Mouse (Mus musculus) midbrain, embryonic 10.5 days (tissue): Measurements from ENCODE around the gene Olfr1386. TPM values are rescaled to one million over a fixed set of nuclear protein-coding genes. Genes with fewer than 3 reads are reported as not detected.
"Not testable (repeated sequence)": the region's sequence is repeated elsewhere in the genome, so short reads cannot be mapped to it uniquely, and the experiment has no call there.

ENCODE experiments used
- DNase-seq: peaks from one replicate; pipeline ENCODE4 v3.0.0-alpha.2; 2017; ENCODE audit warnings: low spot score
- H3K27ac ChIP-seq: fragments of 300-500 bp; sonication (generic); replicated peaks from 2 replicates; pipeline ENCODE4 v1.5.1; 2016; ENCODE audit warnings: mild to moderate bottlenecking
- H3K27me3 ChIP-seq: fragments of 300-500 bp; sonication (generic); 2 replicates; pipeline ENCODE4 v1.6.1; 2016; ENCODE audit warnings: low read depth, mild to moderate bottlenecking; ENCODE audit not compliant: poor library complexity, severe bottlenecking
- H3K36me3 ChIP-seq: fragments of 300-500 bp; sonication (generic); 2 replicates; pipeline ENCODE4 v1.6.1; 2016; ENCODE audit warnings: mild to moderate bottlenecking, moderate library complexity
- H3K4me1 ChIP-seq: fragments of 300-500 bp; sonication (generic); 2 replicates; pipeline ENCODE4 v1.6.1; 2016
- H3K4me3 ChIP-seq: fragments of 300-500 bp; sonication (generic); 2 replicates; pipeline ENCODE4 v1.5.1; 2016; ENCODE audit warnings: mild to moderate bottlenecking, moderate library complexity
- H3K9me3 ChIP-seq: fragments of 300-500 bp; sonication (generic); replicated peaks from 2 replicates; pipeline ENCODE4 v1.6.1; 2016; ENCODE audit warnings: mild to moderate bottlenecking
- WGBS: fragments of 180-500 bp; shearing (Covaris S2); methylation state at CpG from one replicate; pipeline ENCODE4 v1.1.7; 2016; 5-methylcytosine and 5-hydroxymethylcytosine counted together
- polyA plus RNA-seq: library from polyadenylated mRNA; unstranded; fragments of >200 nt; fragmentation: Nextera tagmentation; extraction: Ambion mirVana; gene quantifications from 2 replicates; pipeline ENCODE4 v1.2.1, GENCODE M21; 2016

Olfr1386 gene
- not detected in 2 replicates for polyA plus RNA-seq

GRCm38 (mm10) chr11:49464746-49465145 lies at the start of gene Olfr1386:
TSS of gene Olfr1386 (plus strand) at chr11:49465046.
- H3K4me1 ChIP-seq, H3K27me3 ChIP-seq, H3K36me3 ChIP-seq, DNase-seq, H3K27ac ChIP-seq, H3K4me3 ChIP-seq, H3K9me3 ChIP-seq: not testable (repeated sequence)
- 77% methylated on average over 3 of the region's 3 CpGs for WGBS

GRCm38 (mm10) chr11:49422767-49423166 lies 42.1 kb upstream of the Olfr1386 start, which contains the start of gene Olfr1389:
TSS of gene Olfr1389 (plus strand) at chr11:49423067.
- DNase-seq = no peak
- Histone ChIP-seq H3K4me1 (no peaks in the 10 kb centered on the region), H3K4me3 (no peak within 1 kb of the TSS), H3K27ac (no peak within 1 kb of the TSS), H3K27me3 (no peaks in the 10 kb centered on the region), H3K36me3 (no peaks in the 10 kb centered on the region), H3K9me3 (no peaks in the 10 kb centered on the region)
- 92% methylated on average over 2 of the region's 2 CpGs for WGBS

GRCm38 (mm10) chr11:49425257-49425927 lies 39.5 kb upstream of the Olfr1386 start:
- DNase-seq = no peak
- Histone ChIP-seq H3K27ac (no peak overlapping the region), H3K9me3 (no peaks in the 10 kb centered on the region), H3K27me3 (no peaks in the 10 kb centered on the region), H3K4me3 (no peak overlapping the region), H3K36me3 (no peaks in the 10 kb centered on the region), H3K4me1 (no peaks in the 10 kb centered on the region)
- WGBS = 88% methylated on average over 1 of the region's 1 CpGs

- WGBS = 91% methylated on average over 2 of the region's 2 CpGs
- no peaks in the 10 kb centered on the region; the same call in 1 of the 2 replicates for H3K9me3 ChIP-seq
- H3K4me3 ChIP-seq = no peak overlapping the region
- no peak overlapping the region for H3K27ac ChIP-seq
- H3K36me3 ChIP-seq = no peaks in the 10 kb centered on the region
- H3K27me3 ChIP-seq = no peaks in the 10 kb centered on the region
- no peaks in the 10 kb centered on the region for H3K4me1 ChIP-seq
- no peak for DNase-seq
These were observed 35.2 kb upstream of the Olfr1386 start for GRCm38 (mm10) chr11:49429641-49430040.

GRCm38 (mm10) chr11:49436411-49436810 lies 28.4 kb upstream of the Olfr1386 start, which contains the start of gene Olfr1388:
TSS of gene Olfr1388 (plus strand) at chr11:49436624.
- no peaks in the 10 kb centered on the region for H3K27me3 ChIP-seq
- H3K4me3 ChIP-seq = no peak within 1 kb of the TSS
- H3K9me3 ChIP-seq = no peaks in the 10 kb centered on the region; the same call in 1 of the 2 replicates
- H3K27ac ChIP-seq = no peak within 1 kb of the TSS
- 77% methylated on average over 3 of the region's 3 CpGs for WGBS
- no peaks in the 10 kb centered on the region for H3K36me3 ChIP-seq
- H3K4me1 ChIP-seq = no peaks in the 10 kb centered on the region
- no peak for DNase-seq

- H3K4me1 ChIP-seq = no peaks in the 10 kb centered on the region
- no peaks in the 10 kb centered on the region for H3K36me3 ChIP-seq
- DNase-seq = no peak
- no peaks in the 10 kb centered on the region for H3K9me3 ChIP-seq
- WGBS = 80% methylated on average over 1 of the region's 1 CpGs
- no peak within 1 kb of the TSS for H3K4me3 ChIP-seq
- no peak within 1 kb of the TSS for H3K27ac ChIP-seq
- no peaks in the 10 kb centered on the region for H3K27me3 ChIP-seq
These were observed 9.8 kb upstream of the Olfr1386 start, which contains the start of gene Olfr1387 for GRCm38 (mm10) chr11:49455043-49455442. TSS of gene Olfr1387 (plus strand) at chr11:49455343.

GRCm38 (mm10) chr11:49485973-49486372 lies 21.1 kb downstream of the Olfr1386 start:
- Histone ChIP-seq H3K9me3 (no peaks in the 10 kb centered on the region), H3K27me3 (no peaks in the 10 kb centered on the region), H3K36me3 (no peaks in the 10 kb centered on the region), H3K4me3 (no peak overlapping the region), H3K4me1 (no peaks in the 10 kb centered on the region), H3K27ac (no peak overlapping the region)
- WGBS = 77% methylated on average over 4 of the region's 4 CpGs
- DNase-seq = no peak

- H3K4me3 ChIP-seq, H3K9me3 ChIP-seq: not testable (repeated sequence)
- 89% methylated on average over 1 of the region's 1 CpGs for WGBS
These were observed 23.9 kb downstream of the Olfr1386 start, which contains the start of gene Olfr1385 for GRCm38 (mm10) chr11:49488770-49489169. TSS of gene Olfr1385 (plus strand) at chr11:49489070.

GRCm38 (mm10) chr11:49518086-49518485 lies 53.2 kb downstream of the Olfr1386 start:
- Histone ChIP-seq H3K27me3 (no peaks in the 10 kb centered on the region), H3K4me1 (no peaks in the 10 kb centered on the region), H3K9me3 (no peaks in the 10 kb centered on the region), H3K4me3 (no peak overlapping the region), H3K27ac (no peak overlapping the region), H3K36me3 (no peaks in the 10 kb centered on the region)
- no peak for DNase-seq
- WGBS = 82% methylated on average over 5 of the region's 5 CpGs

More at GRCm38 (mm10) chr11:49488770-49489169, 23.9 kb downstream of the Olfr1386 start, which contains the start of gene Olfr1385:
- not testable (repeated sequence) for DNase-seq, H3K36me3 ChIP-seq, H3K27me3 ChIP-seq, H3K4me1 ChIP-seq, H3K27ac ChIP-seq

GRCm38 (mm10) chr11:49519348-49519747 lies 54.5 kb downstream of the Olfr1386 start, which contains the start of gene Olfr1383:
TSS of gene Olfr1383 (plus strand) at chr11:49519648.
- DNase-seq = no peak
- Histone ChIP-seq H3K4me1 (no peaks in the 10 kb centered on the region), H3K9me3 (no peaks in the 10 kb centered on the region), H3K27me3 (no peaks in the 10 kb centered on the region), H3K36me3 (no peaks in the 10 kb centered on the region), H3K27ac (no peak within 1 kb of the TSS), H3K4me3 (no peak within 1 kb of the TSS)

Other genes with a start within 250 kb of the Olfr1386 start
- 41.2 and 42.2 TPM in 2 replicates for gene Mgat1, start 220.9 kb upstream of the Olfr1386 start, polyA plus RNA-seq
- 0.04 TPM in 1 of 2 replicates, not detected in the other for gene Olfr1393, start 186.7 kb upstream of the Olfr1386 start, polyA plus RNA-seq
- gene Olfr1392, start 179.8 kb upstream of the Olfr1386 start, polyA plus RNA-seq = 0.04 and 0.07 TPM in 2 replicates
- gene Olfr10, start 160.3 kb upstream of the Olfr1386 start, polyA plus RNA-seq = not detected in 2 replicates
- gene Olfr1391, start 142.3 kb upstream of the Olfr1386 start, polyA plus RNA-seq = not detected in 2 replicates
- not detected in 2 replicates for gene Olfr1390, start 129.9 kb upstream of the Olfr1386 start, polyA plus RNA-seq
- gene Olfr1389, start 42.0 kb upstream of the Olfr1386 start, polyA plus RNA-seq = not detected in 2 replicates
- 0.09 TPM in 2 replicates for gene Olfr1388, start 28.4 kb upstream of the Olfr1386 start, polyA plus RNA-seq
- not detected in 2 replicates for gene Olfr1387, start 9.7 kb upstream of the Olfr1386 start, polyA plus RNA-seq
- gene Olfr1385, start 24.0 kb downstream of the Olfr1386 start, polyA plus RNA-seq = not detected in 2 replicates
- not detected in 2 replicates for gene Olfr1384, start 41.7 kb downstream of the Olfr1386 start, polyA plus RNA-seq
- not detected in 2 replicates for gene Olfr1383, start 54.6 kb downstream of the Olfr1386 start, polyA plus RNA-seq
- gene Olfr1382, start 63.2 kb downstream of the Olfr1386 start, polyA plus RNA-seq = not detected in 2 replicates
- gene Olfr1381, start 78.4 kb downstream of the Olfr1386 start, polyA plus RNA-seq = not detected in 2 replicates
- not detected in 2 replicates for gene Olfr1380, start 91.8 kb downstream of the Olfr1386 start, polyA plus RNA-seq
- 3.8 TPM in 2 replicates for gene Flt4, start 144.2 kb downstream of the Olfr1386 start, polyA plus RNA-seq
- gene Scgb3a1, start 198.6 kb downstream of the Olfr1386 start, polyA plus RNA-seq = not detected in 2 replicates
- gene Cnot6, start 247.7 kb downstream of the Olfr1386 start, polyA plus RNA-seq = 57.8 and 58.3 TPM in 2 replicates